Mouse (Mus musculus) right cerebral cortex, postnatal 36 days (tissue): Measurements from ENCODE around the gene Letm1.
A peak's percentile ranks its signal among the peaks of the same experiment; 100 is the strongest.

Experiments
- DNase-seq, 2 experiments: peaks; one replicate each; pipeline ENCODE4 v3.0.0; 2022; ENCODE audit warnings: low spot score in 2 of 2, mixed read lengths in 1 of 2

Letm1 gene

DNA sequence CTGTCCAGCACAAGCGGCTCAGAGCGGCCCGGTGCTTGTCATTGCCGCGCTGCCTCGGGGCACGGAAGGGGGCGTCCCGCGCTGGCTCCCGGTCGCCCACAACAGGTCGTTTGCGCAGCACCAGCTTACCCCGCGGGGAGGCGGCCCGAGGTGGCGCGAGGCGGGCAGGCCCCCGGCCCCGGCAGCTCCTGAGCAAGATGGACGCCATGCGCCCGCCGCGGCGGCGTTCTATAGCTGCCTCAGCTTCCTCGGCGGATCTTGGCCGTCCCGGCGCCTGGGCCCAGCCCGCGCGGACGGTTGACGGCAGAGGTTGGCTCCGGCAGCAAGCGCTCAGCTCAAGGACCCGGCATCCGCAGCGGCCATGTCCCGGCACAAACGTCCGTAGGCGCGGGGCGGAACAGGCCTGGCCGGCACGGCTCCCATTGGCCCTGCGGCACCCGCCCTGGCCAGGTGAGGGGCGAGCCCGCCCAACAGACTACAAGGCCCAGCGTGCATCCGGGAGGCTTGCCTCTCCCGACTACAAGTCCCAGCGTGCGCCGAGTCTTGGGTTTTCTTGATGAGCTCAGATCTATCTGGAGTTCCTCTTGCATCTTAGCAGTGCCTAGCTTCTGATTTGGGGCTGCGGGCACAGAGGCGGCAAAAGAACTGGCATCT lies at the start of gene Letm1:
Letm1 (minus strand) TSS at position 473 of the 654 bp plus-strand sequence.
- DNase-seq: peak; percentile 98

DNA sequence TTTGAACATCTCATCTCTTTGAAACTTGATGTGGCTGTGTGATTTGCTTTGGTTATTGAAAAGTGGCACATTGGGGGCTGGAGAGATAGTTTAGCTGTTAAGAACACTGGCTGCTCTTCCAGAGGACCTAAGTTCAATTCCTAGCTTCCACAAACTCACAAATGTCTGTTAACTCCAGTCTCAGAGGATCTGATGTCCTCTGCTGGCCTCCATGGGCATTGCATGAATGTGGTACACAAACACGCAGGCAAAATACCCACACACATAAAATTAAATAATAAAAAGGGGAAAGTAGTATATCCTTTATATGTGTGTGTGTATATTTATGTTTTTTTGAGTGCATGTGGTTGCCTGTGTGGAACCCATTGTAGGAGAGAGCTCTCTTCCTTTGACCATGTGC lies 48.2 kb upstream of the Letm1 start:
- DNase-seq: no peak

DNA sequence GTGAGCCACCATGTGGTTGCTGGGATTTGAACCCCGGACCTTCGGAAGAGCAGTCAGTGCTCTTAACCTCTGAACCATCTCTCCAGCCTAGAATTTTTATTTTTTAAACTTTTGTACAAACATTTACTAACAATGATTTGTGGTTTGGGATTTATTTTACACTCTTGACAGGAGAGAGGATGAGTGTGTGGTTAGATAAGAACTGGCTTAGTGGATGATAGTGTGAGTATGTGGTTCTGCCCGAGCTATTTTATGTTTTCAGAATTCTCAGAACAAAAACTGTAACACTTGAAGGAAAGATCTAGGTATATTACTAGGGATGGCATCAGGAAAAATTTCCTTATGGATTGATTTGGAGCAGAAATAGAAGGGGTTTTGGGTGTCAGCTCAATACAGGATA lies 47.3 kb upstream of the Letm1 start:
- DNase-seq: no peak

DNA sequence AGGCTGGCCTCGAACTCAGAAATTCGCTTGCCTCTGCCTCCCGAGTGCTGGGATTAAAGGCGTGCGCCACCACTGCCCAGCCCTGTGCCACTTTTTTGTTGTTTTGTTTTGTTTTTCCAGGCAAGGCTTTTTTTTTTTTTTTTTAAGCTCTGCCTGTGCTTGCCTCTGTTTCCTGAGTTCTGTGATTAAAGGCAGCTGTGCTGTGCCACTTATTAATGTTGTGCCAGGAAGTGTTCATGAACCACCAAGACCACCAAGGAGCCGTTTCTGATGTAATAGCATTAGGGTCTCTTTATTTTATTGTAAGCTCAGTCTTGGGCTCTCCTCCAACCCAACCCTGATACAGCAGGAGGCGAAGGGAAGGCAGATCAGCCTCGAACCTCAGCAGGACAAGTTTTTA lies 45.5 kb upstream of the Letm1 start:
- DNase-seq: no peak

DNA sequence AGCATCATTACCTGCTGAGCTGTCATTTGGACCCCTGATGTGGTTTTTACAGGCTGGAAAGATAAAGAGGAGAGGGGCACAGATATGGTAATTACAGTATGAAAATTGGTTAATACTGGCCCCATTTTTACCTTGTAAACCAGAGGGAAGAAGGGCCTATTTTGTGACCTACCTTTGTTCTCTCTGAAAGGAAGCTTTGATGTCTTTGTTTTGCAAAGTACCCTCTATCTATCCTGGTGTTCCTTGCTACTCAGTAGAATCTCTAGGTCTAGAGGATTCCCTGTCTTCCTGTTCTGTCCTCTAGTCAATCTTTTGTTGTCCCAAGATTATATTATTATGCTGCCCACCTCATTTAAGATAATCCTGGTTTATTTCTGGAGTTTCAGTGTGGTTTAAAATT lies 43.4 kb upstream of the Letm1 start:
- no peak for DNase-seq

DNA sequence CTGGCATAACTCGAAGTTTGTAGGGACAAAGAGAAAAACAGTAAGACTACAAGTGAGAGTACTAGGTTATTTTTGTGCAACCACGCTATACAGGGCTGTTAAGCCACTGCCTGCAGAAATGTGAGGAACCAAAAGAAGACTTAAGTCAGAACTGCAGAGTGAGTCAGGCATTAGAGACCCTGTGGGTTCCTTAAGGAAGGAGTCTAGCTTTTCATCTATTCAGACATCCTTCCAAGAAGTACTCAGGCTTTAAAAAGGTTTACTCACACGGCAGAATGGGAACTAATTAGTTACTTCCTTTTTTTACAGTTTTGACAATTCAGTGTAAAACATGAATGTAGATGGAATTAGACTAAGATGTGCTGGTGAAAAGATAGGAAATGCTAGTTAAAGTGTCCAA lies 39.8 kb upstream of the Letm1 start:
- no peak for DNase-seq

DNA sequence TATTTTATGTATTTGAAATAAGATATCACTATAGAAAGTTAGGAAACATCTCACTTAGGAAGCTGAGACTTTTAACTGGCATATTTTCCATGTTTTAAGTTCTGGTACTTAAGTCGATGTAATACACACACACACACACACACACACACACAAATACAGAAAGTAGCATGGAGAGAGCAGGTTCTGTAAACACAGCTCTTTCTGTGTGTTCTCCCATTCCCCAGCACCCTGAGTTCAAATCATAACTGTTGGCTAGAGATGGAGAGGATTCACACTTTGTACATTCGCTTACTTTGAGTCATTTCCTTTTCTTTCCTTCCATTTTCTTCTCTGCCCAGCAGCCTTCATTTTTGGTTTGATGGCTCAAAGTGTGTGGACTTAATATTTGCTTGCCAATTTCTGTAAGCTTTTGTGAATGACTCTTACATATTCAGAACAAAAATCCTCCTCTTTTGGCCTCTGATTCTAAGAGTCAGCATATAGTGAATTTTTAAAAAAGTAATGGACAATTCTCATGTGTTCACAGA lies 39.3 kb upstream of the Letm1 start:
- DNase-seq: no peak

DNA sequence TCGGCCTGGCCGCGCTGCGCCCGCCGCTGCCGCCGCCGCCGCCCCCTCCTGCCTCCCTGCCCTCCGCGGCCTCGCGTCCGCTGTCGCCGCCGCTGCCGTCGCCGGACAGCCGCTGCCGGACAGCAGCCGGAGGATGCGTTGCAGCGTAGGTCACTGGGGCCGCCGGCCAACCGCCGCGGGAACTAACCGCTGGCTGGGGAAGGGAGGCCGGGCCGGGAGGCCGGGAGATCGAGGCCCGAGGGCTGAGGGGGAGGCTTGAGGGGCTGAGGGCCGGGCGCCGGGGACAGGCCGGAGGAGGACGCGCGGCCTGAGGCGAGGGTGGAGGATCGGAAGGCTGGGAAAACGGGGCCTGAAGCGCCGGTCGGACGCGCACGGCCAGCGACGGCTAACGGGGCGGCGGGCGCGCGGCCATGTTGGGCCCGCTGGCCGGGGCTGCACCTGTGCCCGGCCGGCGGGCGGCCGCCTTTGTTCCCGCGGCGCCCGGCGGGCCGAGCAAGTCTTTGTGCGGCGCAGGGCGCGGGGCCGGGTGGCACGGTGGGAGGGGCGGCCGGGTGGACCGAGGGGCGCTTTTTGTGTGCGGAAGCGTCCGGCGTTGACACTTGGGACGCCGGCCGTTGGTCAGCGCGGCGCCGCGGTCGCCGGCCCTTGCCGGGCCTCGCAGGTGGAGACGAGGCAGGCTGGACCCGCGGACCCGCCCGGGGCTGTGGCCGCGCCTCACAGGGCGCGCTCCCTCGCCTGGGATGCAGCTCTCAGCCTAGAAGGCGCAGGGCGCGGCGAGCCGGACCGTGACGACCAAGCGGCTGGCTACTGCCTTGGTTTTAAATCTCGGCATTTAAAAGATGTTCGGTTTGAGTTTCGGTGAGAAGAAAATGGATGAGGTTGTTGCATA lies 38.4 kb upstream of the Letm1 start:
- peak; percentile 17 to 21 for DNase-seq

DNA sequence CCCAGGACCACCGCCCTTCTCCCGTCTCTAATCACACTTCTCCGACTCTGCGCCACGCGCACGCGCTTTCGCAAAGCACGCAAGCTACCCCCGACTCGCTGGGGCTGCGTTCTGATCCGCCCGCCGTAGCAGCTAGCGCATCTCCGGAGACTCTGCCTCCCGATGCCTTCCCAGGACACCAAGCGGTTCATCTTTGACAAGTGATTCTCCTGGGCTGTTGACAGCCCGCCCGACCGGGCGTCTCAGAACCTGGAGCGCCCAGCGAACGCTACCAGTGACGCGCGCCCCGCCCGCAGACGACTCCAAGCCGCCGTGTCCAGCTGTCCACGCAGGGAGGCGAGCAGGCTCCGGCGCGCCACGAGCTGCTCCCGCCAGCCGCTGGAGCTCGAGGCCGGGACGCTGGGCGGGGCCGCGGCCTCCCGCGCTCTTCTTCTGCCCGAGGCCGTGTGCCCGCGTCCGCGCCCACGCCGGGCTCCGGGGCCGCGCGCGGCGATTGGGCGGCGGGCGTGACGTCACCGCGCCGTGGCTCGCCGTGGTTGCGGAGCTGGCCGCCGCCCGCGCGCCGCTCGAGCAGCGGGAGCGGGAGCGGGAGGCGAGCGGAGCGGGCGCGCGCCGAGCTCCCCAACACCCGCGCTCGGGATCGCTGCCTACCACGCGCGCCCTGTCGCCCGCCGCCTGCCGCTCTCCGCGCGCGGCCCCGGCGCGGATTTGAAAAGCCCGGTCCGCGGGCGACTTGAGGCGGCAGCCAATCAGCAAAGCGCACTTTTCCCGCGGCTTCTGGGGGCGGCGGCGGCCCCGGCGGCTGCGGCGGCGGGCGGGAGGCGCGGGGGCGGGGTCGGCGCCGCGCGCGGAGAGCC lies 37.5 kb upstream of the Letm1 start, which contains the start of gene Nsd2:
Nsd2 (plus strand) TSS at position 850 of the 857 bp plus-strand sequence.
- DNase-seq: peak; percentile 89 to 90

DNA sequence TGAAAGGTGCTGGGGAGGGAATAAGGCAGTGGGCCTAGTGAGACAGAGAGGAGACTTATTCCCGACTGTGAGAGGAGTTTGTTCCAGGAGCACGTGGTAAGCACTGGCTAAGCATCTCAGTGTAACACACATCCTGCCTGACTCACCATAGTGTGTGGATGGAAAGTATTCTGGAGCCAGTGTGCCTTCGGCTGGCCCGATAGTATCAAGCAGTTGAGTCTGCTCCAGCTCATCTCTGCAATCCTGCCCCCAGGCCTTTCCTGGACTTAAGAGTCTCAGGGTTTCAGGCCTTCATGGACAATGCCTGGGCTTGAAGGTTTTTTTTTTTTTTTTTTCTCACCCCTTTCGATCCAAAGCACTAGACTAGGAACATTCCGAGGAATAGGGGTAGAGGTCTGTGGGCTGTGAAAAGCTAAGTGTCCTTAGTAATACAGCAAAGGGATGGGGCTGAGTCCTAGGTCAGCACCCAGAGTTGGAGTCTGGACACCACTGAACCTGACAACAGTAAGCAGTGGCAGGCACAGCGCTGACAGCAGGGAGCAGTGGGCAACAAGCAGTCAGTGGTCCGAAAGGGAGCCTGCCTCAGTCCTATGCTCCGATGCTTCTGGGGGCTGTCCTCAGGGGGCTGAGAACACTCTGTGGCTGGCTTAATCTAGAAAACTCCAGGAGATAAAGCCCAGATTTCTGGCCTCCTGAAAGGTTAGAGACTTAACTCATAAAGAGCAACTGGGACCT lies 36.7 kb upstream of the Letm1 start:
- peak; percentile 30 to 49 for DNase-seq

DNA sequence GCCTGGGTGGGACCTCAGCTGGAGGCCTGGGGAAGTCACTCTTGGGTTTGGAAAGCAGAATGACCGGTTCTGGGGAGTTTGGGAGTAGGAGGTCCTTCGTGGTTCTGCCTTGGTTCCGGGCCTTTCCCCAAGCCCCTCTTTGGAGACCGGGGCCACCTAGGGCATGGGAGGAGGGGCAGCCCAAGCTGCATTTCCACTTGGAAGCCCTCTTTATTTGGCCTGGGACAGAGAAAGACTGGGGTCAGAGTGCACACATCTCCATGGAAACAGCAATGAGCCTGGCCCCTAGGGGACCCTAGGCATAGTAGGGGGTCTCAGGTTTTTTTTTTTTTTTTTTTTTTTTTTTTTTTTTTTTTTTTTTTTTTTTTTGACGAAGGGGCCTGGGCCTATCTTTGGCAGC lies 35.5 kb upstream of the Letm1 start:
- DNase-seq: no peak

DNA sequence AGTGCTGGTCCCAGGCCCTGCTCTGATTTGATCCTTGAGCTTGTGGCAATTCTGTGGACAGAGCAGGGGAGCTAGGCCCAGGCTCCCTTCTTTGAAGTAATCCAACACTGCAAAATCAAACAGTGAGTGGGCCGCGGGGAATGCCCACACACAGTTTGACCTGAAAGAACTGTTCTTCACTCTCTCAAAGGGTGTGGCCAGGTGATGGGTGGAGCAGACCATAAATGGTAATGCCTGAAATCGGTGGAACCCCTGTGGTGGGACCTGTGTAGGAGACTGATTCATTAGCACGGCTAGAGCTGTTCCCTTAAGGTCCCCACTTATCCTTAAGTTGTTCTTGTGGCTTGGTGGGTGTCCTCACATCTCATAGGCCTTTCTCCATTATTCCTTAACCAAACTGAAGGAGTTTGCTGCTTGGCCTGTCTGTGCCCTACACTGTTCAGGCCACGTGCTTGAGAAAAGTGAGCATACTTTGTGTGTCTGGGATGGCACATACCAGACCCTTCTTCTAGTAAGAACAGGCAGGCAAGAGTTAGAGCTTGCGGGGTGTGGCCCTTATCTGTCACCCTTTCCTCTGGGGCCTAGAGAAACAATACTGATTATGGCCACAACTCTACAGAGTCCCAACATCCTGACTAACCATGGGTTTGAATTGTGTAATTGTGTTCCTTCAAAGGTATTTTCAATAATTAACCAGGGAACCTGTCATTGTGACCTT lies 33.5 kb upstream of the Letm1 start:
- DNase-seq: no peak

DNA sequence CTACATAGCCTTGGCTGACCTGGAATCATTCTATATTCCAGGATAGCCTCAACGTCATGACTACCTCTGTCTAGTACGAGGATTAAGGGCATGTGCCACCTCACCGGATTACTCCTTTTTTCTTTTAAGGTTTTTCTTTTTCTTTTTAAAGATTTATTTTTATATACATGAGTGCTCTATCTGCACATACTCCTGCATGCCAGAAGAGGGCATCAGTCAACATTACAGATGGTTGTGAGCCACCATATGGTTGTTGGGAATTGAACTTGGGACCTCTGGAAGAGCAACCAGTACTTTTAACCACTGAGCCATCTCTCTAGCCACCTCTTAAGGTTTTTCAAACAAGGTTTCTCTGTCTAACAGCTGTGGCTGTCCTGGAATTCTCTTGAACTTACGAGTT lies 28.9 kb upstream of the Letm1 start:
- DNase-seq: no peak

DNA sequence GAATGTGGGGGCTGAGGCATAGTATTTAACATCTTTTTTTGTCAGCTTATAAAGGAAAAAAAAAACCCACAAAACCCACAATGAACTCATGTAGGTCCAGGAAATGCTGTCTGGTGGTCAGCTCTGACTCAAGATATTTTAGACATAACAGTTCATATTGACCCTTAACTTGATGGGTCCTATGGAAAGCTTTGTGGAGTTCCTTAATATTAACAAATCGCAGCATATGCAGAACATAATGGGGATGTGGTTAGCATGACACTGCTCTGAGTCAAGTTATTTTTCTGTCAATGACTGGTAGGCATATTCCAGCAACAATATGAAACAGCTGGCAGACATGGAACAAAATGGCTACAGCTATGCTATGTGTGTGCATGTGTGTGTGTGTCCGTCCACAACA lies 20.7 kb upstream of the Letm1 start:
- DNase-seq: no peak

DNA sequence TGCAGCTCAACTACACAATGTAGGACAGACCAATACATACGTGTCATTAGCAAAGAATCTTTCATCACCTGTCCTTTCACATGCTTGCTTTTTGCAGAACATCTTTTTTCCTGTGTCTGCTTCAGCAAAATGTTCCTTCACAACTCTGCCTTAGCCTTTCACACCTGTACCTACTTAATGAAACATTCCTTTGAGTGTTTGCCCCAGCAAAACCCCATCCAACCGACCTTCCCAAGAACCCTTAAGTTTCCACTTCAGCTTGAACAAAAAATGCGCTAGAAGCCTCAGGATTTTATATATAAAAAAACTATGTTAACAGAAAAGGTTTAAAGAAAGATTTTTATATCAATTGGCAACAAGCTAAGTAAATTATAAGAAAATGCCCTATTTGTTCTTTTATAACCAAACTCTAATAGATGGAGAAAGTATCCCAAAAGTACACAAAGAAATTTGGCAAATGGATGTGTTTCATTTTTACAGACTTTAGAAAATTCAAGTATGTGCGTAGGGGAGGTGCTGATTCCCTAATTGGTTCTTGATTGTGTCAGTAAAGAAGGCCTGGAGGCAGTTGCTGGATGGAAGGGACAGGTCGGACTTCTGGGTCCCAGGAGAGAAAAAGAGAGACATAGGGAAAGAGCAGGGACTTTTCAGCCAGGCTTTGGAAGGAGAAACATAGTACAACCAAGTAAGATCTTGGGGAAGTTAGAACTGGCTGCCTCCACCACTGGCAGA lies 9.5 kb upstream of the Letm1 start:
- DNase-seq: no peak

DNA sequence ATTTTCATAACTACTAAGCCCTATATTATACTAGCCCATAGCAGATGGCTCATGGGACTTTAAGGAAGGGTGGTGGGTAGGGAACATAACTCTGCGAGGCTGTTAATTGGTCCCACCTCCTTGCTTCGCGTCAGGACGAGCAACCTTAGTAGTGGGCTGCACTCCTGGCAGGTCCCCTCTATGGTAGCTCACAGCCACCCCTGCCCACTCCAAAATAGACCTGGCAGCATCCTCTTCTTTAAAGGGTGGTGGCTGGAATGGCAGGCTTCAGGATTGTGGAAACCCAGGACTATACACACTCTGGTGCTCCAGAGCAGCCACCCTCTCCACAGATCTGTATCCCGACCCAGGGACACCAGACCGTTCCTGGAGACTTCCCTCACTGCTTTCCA lies 378 bp upstream of the Letm1 start:
- no peak for DNase-seq

DNA sequence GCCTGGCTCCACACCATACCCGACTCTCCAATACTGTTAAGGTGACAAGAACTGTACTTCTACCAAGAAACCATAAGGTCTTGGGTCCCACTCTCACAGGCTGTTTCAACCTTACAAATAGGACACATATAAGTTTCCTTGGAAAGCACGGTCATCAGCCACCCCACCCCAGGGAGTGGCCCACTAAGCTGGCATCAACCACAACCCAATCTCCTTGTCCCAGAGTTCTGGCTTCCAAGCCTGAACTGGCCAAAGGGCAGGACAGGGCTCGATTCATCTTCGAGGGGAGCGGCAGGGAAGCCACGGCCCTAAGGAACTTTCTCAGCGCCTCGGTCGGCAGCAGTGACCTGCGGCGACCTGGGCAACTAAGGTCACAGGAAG lies 663 bp downstream of the Letm1 start:
- DNase-seq: peak in 1 of 2 experiments; percentile 4

DNA sequence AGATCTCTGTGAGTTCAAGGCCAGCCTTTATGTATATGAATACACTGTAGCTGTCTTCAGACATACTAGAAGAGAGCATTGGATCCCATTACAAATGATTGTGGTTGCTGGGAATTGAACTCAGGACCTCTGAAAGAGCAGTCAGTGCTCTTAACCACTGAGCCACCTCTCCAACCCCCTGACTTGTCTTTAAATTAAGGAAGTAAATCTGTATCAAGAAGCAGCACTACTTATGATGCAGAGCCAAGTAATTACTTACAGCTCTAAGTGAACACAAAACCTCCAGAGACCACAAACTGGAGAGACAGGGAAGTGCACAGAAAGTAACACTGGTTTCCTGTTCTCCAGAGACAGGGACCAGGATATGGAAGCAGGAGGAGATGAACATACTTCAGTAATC lies 5.4 kb downstream of the Letm1 start:
- DNase-seq: no peak

DNA sequence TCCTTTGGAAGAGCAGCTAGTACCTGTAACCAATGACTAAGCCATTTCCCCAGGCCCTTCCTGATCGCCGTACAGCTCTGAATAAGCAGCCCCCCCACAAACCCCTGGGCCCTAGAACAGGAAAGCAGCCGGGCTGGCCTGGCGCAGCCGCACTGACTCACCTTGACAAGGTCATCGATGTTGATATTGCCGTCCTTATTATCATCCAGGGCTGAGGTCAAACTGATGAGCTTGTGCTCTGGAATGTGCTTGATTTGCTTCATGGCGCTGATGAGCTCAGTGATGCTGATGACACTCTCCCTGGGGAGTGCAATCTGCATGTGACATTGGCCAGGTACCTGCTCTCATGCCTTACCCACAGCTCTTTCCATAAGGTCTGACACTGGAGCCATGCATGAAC lies 39.1 kb downstream of the Letm1 start:
- no peak for DNase-seq

DNA sequence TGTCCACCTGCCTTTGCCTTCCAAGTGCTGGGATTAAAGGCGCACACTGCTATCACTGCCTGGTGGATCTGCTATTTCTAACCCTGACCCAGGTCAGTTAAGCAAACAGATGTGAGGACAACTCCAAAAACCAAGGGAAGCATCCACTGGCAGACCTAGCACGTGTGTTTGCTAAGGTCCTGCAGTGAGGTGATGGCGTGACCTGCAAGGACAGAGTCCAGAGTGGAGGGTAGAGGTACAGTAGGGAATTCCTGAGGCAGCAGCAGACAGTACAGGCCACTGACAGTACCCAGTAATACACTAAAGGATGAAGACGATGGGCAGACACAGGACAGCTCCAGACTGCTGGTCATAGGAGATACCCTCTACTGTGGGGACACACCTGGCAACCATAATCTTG lies 42.1 kb downstream of the Letm1 start:
- DNase-seq: no peak
